Mouse (Mus musculus): ENCODE measurements at regions not wholly inside any gene's neighbourhood (a gene's known extent, or its start where the extent isn't known, plus 50 kb on each side); places are given as distances from the start of the nearest gene placed in this dataset.
"Not testable (repeated sequence)": the region's sequence is repeated elsewhere in the genome, so short reads cannot be mapped to it uniquely, and the experiment has no call there.

DNA sequence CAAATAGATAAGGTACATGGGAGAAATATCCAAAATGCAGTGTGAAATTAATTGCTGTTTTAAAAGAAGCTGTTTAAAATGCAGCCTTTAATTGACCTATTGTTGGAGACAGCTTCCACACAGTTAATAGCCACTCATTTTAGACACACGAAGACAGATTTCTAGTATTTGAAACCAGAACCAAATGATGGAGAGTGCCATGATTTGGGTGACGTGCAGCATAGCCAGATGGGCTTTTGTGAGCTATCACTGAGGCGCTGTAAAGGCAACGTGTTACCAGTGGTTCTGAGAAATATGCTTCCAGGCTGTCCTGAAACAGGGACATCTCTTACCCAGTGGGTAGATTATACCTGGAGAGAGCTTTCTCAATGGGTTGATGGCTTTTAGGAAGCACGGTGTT, 594.4 kb upstream of the Cdh5 start:
- no peak for DNase-seq

DNA sequence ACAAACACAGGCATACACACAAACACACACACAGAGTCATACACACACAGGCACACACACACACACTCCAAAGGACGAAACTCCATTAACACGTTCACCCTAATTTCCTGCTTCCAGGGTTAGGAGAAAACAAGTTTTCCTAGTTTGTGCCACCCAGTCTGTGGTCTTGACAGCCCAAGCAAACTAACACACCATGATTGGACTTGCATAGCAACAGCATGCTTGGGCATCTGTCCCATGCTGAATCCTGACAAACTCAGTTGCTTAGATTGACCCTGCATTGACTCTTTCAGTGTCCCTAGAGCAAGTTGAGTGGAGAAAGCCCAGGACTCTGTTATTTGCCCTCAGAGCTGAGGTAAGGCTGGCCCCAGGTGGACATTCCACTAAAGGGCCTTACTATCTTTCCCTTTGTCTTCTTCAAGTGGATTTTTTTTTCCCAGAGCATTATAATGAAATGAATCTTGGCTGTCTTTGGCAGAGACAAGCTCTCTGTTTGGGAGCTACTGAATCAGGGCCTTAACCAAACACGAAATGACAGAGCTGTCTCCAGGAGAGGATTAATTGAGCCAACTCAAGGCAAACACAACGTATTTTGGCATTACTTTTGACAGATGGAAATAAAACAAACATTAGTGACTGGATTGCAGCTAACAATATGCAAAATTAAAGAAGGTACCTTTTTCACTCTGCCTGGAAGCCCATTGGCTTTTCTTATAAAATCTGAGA, 581.1 kb upstream of the Cdh5 start:
- no peak for DNase-seq

DNA sequence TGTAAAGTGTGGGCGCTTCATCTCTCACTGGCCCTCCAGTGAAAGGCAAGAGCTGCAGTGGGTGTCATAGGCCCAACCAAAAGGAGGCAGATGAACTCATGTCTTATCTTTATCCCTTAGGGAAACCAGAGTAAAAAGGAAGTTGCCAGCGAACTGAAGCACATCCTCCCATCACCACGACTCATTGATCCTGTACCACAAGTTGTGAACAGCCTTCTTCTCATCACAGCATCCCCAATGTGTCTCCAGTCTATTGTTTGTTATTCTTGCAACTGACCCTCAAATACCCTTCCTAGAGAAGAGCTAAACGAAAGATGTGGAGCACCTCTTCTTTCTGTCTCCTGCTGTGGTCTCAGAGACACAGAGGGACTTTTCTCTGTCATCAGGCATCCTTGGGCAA, 570.5 kb upstream of the Cdh5 start:
- no peak for DNase-seq

DNA sequence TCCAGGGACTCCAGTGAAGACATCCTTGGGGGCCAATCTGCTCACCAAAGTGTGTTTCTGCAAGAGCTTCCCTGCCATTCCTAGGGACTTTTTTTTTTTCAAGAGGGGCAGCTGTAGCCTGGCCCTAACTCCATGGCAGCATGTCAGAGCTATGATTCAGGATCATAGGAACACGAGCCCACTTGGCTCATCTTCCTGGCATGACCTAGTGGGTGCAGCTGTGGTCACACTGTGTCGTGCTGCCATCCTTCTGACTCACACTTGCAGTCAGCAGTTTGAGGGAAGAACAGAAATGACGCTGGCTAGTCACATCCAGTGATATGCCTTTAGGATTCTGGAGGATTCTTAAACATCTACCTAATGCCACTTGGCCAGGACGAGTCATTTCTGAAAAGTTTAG, 566.5 kb upstream of the Cdh5 start:
- DNase-seq = no peak

DNA sequence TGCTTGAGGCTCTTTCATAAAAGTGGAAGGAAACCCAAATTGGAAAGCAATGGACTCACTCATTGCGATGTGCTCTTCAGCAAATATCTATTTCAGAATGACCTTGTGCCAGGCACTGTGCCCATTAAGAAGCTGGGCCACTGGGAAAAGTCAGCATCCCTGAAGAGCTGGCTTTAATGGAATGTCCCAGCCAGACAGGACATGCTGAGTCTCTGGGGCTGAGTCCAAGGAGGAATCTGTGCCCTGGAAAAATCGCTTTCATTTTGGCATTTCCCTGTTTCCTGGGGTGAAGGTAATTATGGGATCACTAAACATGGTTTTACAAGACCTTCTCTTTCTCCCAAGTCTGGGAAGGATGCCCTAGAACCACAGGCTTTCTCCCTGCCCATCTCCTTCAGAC, 564.6 kb upstream of the Cdh5 start:
- no peak for DNase-seq

GRCm38 (mm10) chr8:103541954-103542353, 559.5 kb upstream of the Cdh5 start:
- no peak for DNase-seq

DNA sequence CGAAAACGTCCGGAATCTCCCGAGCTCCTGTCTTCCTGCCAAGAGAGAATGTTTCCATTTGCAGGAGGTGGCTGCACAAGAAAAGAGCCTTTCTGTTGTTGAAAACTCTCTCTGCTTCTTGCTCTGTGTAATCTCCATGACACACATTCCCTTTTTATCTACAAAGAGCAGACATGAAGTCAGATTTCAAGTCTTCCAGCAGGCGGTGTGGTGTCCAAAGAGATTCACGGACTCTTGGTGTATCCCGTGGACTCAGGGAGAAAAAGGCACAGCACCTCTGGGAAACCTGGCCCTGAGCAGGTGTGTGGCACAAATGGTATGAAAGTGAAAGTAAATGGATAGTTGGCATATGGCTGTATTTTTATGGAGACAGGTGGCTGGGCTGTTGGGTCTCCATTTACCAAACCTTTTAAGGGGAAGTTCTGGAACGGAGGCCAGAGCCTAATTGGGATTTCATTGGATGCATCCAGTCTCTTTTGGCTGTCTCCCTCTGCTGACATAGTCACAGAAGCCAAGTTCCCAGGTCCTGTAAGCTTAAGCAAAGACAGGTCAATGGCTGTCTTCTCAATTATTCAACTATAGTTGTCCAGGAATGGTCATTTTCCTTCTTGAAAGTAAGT, 549.4 kb upstream of the Cdh5 start:
- DNase-seq = no peak

- no peak for DNase-seq
Observed at GRCm38 (mm10) chr8:103561606-103562005, 539.8 kb upstream of the Cdh5 start.

- DNase-seq = no peak
Observed at GRCm38 (mm10) chr8:103570864-103571425, 530.5 kb upstream of the Cdh5 start.

DNA sequence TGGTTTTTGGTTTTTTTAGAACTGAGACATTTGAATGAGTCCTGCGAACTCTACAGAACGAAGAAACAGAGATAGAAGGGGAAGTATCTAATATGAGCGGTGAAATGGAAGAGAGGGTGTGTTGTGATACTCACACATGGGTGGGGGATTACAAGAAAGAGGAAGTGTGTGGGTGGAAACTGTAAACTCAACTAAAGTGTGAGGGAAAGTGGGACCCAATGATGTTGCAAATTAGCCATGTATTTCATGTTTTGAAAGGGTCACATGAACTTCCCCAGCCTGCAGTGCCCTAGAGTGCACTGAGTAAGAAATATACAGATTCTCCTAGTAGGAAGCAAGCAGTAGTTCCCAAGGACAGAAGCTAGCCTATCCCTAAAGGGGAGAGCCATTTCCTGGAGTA, 524.3 kb upstream of the Cdh5 start:
- no peak for DNase-seq

- DNase-seq = no peak
Observed at GRCm38 (mm10) chr8:103578006-103578405, 523.4 kb upstream of the Cdh5 start.

DNA sequence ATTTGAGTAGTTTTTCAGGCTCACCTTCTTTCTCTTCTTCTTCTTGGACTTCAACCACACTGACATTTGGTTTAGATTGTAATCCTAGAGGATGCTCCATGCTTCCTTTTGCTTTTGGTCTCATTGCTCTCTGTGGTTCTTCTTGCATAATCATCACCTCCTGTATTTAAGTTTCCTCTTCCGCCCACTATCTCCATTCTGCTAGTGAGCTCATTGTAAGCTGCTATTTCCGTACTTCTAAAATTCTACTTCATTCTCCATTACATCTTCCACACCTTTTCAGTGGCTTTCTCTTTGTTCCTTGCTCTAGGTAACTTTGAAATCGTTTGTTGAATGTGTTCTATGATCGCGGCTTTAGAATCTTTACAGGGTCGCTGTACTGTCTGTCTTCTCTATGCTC, 493.1 kb upstream of the Cdh5 start:
- DNase-seq = no peak

- no peak for DNase-seq
Observed at GRCm38 (mm10) chr8:103623781-103624434, 477.5 kb upstream of the Cdh5 start.

DNA sequence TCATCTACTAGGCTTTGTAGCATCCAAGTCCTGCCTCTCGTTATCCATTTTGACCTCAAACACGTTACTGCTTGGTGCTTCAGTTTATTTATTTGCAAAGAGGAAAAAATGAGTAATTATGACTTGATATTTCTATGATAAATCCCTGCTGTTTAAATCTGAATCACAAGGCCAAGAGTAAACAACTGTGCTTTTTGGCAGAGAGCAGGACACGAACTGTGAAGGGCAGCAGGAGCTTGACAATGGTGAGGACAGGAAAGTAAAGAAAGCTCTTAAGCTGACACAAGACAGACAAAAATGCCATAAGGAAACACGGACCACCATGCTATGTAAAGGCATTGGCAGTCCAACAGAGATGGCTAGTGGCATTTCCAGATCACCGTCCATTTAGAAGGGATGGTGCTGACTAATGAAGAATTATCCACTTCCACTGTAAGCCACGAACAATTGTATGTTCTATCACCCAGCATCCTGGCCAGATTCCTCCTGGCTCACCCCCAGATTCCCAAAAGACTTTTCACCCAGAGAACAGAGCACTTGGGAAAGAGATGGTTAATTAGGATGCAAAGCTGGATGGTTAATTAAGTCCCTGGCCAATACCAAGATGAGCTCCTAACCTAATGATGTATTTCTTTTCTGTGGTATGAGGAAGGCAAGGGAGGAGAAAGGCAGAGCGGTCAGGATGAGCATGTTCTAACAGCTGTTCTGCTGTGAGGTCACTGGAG, 476.1 kb upstream of the Cdh5 start:
- no peak for DNase-seq

GRCm38 (mm10) chr8:103626446-103626845, 475.0 kb upstream of the Cdh5 start:
- DNase-seq = no peak

GRCm38 (mm10) chr8:103632543-103632942, 468.9 kb upstream of the Cdh5 start:
- DNase-seq = no peak

DNA sequence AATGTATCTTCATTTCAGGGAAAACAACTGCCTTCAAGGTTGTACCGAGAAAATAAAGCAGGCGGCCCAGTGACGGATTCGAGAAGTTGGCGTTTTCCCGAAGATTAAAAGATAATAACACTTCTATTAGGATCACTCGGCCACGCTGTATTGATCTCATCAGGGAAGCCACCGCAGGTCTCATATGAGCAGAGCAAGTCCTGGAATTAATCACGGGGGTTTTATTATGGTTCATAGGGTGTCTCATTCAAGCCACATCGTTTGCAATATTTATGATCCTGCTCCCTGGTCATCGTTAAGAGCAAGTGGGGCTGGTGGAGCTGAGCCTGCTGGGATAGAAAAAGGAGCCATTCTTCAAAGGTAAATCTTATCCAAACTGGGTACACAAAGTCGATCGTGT, 466.5 kb upstream of the Cdh5 start:
- DNase-seq = no peak

DNA sequence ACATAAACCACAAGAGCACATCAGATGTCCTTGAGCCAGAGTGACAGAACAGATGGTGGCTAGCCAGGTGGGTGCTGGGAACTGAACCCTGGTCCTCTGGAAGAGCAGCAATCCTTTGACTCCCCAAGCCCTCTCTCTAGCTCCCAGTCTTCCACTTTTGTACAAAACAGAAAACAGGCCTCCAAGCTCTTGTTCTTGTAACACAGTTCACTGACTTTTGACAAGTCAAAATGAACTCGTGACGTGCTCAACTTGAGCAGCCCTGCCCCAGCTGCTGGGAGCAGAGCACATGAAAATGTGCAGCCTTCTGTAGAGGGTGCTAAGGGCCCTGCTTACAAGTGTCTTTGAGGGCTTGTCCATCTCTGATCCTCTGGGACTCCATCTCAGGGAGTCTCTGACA, 457.8 kb upstream of the Cdh5 start:
- DNase-seq = no peak

DNA sequence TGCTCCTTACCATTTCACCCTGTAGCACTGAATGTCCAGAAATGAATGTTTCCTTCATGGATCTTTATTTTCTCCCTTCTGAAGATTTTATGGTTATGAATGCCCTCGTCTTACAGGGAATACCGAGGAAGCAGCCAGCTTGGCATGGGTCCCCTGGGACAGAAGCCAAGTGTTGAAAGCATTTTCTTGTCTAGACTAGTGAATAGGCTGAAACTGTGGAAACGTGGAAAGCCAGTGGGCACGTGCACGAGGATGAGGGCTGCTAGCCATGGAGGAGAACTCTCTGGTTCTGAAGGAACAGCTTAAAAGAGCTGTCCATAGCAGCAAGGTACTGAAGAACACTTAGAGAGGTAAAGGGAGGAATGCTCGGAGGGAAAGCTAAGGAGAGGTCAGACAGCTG, 457.3 kb upstream of the Cdh5 start:
- no peak for DNase-seq

GRCm38 (mm10) chr8:103644845-103645244, 456.6 kb upstream of the Cdh5 start:
- DNase-seq = no peak

DNA sequence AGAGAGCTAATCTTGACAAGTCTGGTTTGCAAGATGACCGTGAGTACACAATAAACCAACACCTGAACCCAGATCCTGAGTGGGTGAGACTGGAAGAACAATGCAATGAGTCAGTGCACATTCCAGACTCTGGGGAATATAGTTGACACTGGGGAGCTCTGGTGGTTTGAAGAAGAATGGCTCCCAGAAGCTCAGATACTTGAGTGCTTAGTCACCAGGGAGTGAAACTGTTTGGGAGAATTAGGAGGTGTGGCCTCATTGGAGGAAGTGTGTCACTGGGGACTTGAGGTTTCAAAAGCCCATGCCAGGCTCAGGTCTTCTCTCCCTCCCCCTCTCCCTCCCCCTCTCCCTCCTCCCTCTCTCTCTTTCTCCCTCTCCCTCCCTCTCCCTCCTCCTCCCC, 436.6 kb upstream of the Cdh5 start:
- DNase-seq = no peak

DNA sequence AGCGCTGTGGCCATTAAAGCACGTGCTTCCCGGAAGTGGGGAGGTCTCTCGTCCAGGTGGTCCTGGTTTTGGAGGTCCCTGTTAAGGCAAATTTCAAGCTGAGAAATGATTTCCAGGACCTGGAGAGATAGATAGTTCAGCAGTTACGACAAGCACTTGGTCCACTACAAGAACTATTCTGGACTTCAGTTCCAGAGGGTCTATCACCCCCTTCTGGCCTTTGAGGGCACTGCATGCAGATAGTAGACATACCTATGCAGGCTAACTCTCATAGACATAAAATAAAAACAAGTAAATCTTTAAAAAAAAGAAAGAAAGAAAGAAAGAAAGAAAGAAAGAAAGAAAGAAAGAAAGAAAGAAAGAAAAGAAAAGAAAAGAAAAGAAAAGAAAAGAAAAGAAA, 415.2 kb upstream of the Cdh5 start:
- not testable (repeated sequence) for DNase-seq

GRCm38 (mm10) chr8:103690438-103690837, 411.0 kb upstream of the Cdh5 start:
- DNase-seq = no peak
